Mouse (Mus musculus) lung, embryonic 14.5 days (tissue): ENCODE results near the gene Ranbp6. TPM values are rescaled to one million over a fixed set of nuclear protein-coding genes. Genes with fewer than 3 reads are reported as not detected.
A peak's percentile ranks its signal among the peaks of the same experiment; 100 is the strongest.

Source experiments
- ATAC-seq: fragments of 200-750 bp; cut with Nextera tagmentation; 2 replicates; pipeline ENCODE4 v1.8.0; 2017; ENCODE audit warnings: mild to moderate bottlenecking, moderate TSS enrichment, moderate library complexity; ENCODE audit not compliant: insufficient read depth
- DNase-seq: peaks from one replicate; pipeline ENCODE4 v3.0.0-alpha.2; 2015
- H3K27ac ChIP-seq: fragments of 300-500 bp; sonication (generic); 2 replicates; pipeline ENCODE4 v1.5.1; 2014; ENCODE audit warnings: low read depth, mild to moderate bottlenecking, moderate library complexity
- H3K27me3 ChIP-seq: fragments of 300-500 bp; sonication (generic); 2 replicates; pipeline ENCODE4 v1.6.1; 2014; ENCODE audit warnings: low read length, control low read depth; ENCODE audit not compliant: insufficient read depth
- H3K36me3 ChIP-seq: fragments of 300-500 bp; sonication (generic); 2 replicates; pipeline ENCODE4 v1.6.1; 2014; ENCODE audit warnings: control low read depth; ENCODE audit not compliant: insufficient read depth
- H3K4me1 ChIP-seq: fragments of 300-500 bp; sonication (generic); 2 replicates; pipeline ENCODE4 v1.6.1; 2014; ENCODE audit warnings: antibody characterized with exemption, control low read depth; ENCODE audit not compliant: insufficient read depth
- H3K4me2 ChIP-seq: fragments of 300-500 bp; sonication (generic); 2 replicates; pipeline ENCODE4 v1.6.1; 2014; ENCODE audit warnings: mild to moderate bottlenecking
- H3K4me3 ChIP-seq: fragments of 300-500 bp; sonication (generic); 2 replicates; pipeline ENCODE4 v1.5.1; 2014; ENCODE audit warnings: low read depth, low read length
- H3K9ac ChIP-seq: fragments of 300-500 bp; sonication (generic); 2 replicates; pipeline ENCODE4 v1.6.1; 2014
- H3K9me3 ChIP-seq: fragments of 300-500 bp; sonication (generic); 2 replicates; pipeline ENCODE4 v1.6.1; 2016; ENCODE audit warnings: low read depth, low read length, control low read depth
- CTCF ChIP-seq: IDR thresholded peaks from 2 replicates; pipeline ENCODE4 v1.5.1; 2016; ENCODE audit warnings: antibody characterized with exemption, low read depth
- WGBS: fragments of 180-500 bp; shearing (Covaris S2); extraction: QIAGEN DNeasy Blood & Tissue Kit; methylation state at CpG from one replicate; pipeline ENCODE4 v1.1.7; 2014; 5-methylcytosine and 5-hydroxymethylcytosine counted together
- polyA plus RNA-seq: library from polyadenylated mRNA; unstranded; fragments of >200 nt; fragmentation: Nextera tagmentation; extraction: Ambion mirVana; gene quantifications from 2 replicates; pipeline ENCODE4 v1.2.1, GENCODE M21; 2014

Ranbp6 gene
- polyA plus RNA-seq, 1 experiment from 2014 or later = 15.2 TPM

DNA sequence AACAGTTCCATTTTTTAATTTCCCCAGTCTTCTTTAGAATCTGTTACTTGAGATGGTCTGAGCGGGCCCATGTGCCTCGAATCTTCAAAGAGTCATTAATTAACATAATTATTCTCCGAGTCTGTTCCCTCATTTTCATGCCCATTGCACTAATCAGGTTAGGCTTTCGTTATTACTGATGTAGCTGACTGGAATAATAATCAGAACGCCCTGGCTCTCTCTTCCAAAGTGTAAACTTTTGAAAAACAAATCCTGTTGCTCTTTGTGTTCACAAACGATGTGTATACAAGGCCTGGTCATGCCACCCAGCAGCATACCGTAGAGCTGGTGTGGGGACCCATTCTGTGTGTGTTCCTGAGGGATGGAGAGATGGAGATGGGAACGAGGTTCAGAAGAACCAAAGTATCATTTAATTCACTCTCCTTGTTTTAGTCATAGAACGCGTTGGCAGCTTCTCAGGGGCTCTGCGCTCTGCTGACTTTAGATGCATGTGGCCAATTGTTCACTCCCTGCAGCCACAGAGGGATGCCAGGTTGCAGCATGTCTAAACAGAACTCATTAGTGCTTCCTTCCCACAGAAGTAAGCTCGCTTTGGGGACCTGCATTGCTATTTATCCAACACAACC, 31.4 kb upstream of the Ranbp6 start:
- 71% methylated on average over 12 of the region's 12 CpGs for WGBS

DNA sequence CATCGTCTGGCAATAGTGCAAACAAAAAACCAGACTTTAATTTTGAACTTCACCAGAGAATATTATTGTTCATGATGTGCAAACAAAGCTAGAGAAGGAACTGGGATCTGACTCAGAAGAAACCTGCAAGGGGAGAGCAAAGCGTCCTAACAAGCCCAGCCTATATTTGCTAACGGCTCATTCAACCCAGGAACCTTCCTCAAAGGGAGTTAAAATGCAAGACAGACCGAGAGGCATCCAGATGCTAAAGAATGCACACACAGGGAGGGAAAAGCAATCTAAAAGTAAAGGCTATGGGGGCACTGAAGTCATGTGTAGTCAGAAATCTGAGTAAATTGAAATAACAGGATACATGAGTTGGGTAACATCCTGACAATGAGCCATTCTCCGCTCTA, 30.9 kb upstream of the Ranbp6 start:
- peak; percentile 59 for DNase-seq
- no peak for TF ChIP-seq CTCF
- Histone ChIP-seq H3K9ac (no peak overlapping the region), H3K27me3 (no peaks in the 10 kb centered on the region), H3K4me3 (no peak overlapping the region), H3K4me2 (no peak overlapping the region), H3K4me1 (no peaks in the 10 kb centered on the region), H3K36me3 (no peaks in the 10 kb centered on the region), H3K9me3 (no peaks in the 10 kb centered on the region), H3K27ac (0 out of 2 replicates have a peak overlapping the region, but pooled peaks have one; percentile 1)
- ATAC-seq = no peak
- WGBS = 42% methylated on average over 5 of the region's 5 CpGs

More for the DNA sequence above, 31.4 kb upstream of the Ranbp6 start:
- no peaks in the 10 kb centered on the region for H3K9me3 ChIP-seq
- no peaks in the 10 kb centered on the region for H3K36me3 ChIP-seq
- TF ChIP-seq CTCF = no peak
- DNase-seq = no peak
- H3K27me3 ChIP-seq = no peaks in the 10 kb centered on the region
- H3K4me1 ChIP-seq = no peaks in the 10 kb centered on the region
- no peak overlapping the region for H3K27ac ChIP-seq
- H3K9ac ChIP-seq = no peak overlapping the region
- no peak overlapping the region for H3K4me2 ChIP-seq
- ATAC-seq = no peak
- H3K4me3 ChIP-seq = no peak overlapping the region

DNA sequence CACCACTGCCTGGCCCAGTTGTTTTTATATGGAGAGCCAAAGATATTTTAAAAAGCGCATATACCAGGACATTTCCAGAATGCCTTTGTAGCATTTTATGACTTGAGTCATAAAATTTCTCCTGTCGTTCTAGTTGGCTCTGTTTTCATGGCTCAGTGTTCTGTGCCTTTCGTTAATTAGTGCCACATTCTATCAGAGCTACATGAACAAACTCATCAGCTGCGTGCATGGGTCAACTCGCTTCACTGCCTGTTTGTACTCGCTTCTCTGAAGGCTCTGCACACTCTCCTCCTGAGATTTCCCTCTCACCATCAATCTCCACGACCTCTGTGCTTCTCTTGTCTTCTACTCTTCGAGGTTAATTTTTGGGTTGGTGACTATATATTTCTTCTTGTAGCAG, 30.2 kb upstream of the Ranbp6 start:
- Histone ChIP-seq H3K4me1 (no peaks in the 10 kb centered on the region), H3K9me3 (no peaks in the 10 kb centered on the region), H3K9ac (no peak overlapping the region), H3K4me2 (no peak overlapping the region), H3K36me3 (no peaks in the 10 kb centered on the region), H3K4me3 (no peak overlapping the region), H3K27ac (0 out of 2 replicates have a peak overlapping the region, but pooled peaks have one; percentile 1), H3K27me3 (no peaks in the 10 kb centered on the region)
- no peak for ATAC-seq
- 75% methylated on average over 8 of the region's 8 CpGs for WGBS
- no peak for TF ChIP-seq CTCF
- DNase-seq = no peak

DNA sequence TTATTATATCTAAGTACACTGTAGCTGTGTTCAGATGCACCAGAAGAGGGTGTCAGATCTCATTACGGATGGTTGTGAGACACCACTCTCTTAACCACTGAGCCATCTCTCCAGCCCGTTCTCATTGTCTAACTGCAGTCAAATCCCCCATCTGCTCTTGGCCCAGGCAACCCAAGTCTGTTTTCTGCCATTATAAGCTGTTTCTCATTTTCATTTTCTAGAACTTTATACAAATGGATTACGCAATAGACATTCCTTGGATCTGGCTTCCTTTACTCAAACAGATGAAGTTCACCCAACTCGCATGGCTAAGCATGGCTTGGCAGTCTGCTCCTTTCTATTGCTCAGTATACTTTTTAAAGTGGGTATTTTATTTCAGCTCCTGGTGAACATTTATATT, 27.9 kb upstream of the Ranbp6 start:
- WGBS = 72% methylated on average over 4 of the region's 4 CpGs
- no peak for ATAC-seq
- Histone ChIP-seq H3K4me2 (no peak overlapping the region), H3K4me1 (no peaks in the 10 kb centered on the region), H3K36me3 (no peaks in the 10 kb centered on the region), H3K27ac (no peak overlapping the region), H3K9me3 (no peaks in the 10 kb centered on the region), H3K9ac (no peak overlapping the region), H3K27me3 (no peaks in the 10 kb centered on the region), H3K4me3 (no peak overlapping the region)
- TF ChIP-seq CTCF = no peak
- peak; percentile 76 for DNase-seq

DNA sequence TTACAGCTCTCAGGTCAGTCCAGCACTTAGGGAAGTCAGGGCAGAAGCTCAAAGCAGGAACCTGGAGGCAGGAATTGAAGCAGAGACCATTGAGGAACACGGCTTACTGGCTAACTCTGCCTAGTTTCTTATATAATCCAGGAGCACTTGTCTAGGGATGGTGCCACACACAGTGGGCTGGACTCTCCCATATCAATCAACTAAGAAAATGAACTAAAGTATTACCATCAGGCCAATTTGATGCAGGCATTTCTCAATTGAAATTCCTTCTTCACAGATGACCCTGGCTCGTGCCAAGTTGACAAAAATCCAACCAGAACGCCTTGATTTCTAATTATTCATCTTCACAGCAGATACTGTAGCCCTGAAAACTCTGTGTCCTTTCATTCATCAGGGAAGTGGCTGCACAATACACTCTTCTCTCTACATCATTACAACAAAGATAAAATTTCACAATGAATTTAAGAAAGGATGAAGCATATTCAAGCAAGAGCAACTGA, 25.9 kb upstream of the Ranbp6 start:
- no peaks in the 10 kb centered on the region for H3K9me3 ChIP-seq
- WGBS = 62% methylated on average over 3 of the region's 3 CpGs
- ATAC-seq (no peak), DNase-seq (no peak)
- no peak overlapping the region for H3K9ac ChIP-seq
- no peaks in the 10 kb centered on the region for H3K36me3 ChIP-seq
- H3K27ac ChIP-seq = no peak overlapping the region
- no peak overlapping the region for H3K4me2 ChIP-seq
- H3K27me3 ChIP-seq = no peaks in the 10 kb centered on the region
- no peak overlapping the region for H3K4me3 ChIP-seq
- no peaks in the 10 kb centered on the region for H3K4me1 ChIP-seq
- TF ChIP-seq CTCF = no peak

DNA sequence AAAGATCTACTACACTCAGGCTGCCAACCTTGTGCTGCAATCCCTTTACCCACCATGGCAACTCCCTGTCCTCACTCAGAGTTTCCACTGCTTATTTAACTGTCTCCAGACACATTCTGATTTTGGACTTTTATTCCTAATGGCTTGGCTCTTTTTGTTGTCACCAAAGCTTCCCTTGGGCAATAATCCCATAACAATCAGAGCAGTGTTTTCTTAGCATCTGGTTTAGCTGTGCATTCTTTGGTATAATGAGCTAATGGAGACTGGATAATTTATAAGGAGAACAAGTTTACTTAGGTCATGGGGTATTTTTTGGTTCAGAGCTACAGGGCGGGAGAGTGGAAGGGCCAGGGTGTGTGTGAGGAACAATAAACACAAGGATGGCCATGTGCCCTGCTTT, 25.4 kb upstream of the Ranbp6 start:
- no peak overlapping the region for H3K4me2 ChIP-seq
- no peaks in the 10 kb centered on the region for H3K27me3 ChIP-seq
- DNase-seq (no peak), ATAC-seq (no peak)
- H3K4me1 ChIP-seq = no peaks in the 10 kb centered on the region
- H3K4me3 ChIP-seq = no peak overlapping the region
- no peak overlapping the region for H3K27ac ChIP-seq
- H3K9ac ChIP-seq = no peak overlapping the region
- WGBS = 88% methylated on average over 1 of the region's 1 CpGs
- no peaks in the 10 kb centered on the region for H3K9me3 ChIP-seq
- H3K36me3 ChIP-seq = no peaks in the 10 kb centered on the region
- no peak for TF ChIP-seq CTCF

DNA sequence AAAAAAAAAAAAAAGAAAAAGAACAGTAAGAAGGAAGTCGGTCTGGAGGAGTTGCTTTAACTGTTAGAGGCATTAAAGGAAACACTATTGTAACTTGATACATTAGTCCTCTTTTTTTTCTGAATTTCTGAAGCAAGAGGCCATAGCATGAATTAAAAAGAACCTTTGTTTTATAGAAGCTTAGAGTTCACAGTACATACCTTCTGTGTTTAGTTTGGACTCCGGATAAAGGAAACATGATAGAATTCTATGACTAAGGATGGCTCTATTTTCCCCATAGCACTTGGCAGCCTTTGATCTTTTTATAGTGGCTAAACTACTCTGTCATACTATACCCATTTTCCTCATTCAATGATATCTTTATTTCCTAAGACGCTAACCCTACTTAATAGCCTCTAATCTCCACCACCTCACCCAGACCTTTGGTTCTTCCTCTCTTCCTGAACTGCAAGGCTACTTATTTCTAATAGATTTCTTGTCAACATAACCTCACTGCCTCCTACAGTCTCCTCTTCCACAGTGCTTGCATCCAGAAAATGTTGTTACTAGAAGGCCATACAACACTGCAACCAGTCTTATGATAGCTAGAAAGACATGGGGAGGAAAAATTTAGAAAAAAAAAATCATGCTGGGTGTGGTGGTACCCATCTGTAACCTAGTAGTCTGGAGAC, 22.7 kb upstream of the Ranbp6 start:
- TF ChIP-seq CTCF = no peak
- 30% methylated on average over 3 of the region's 3 CpGs for WGBS
- H3K27ac ChIP-seq = no peak overlapping the region
- no peaks in the 10 kb centered on the region for H3K36me3 ChIP-seq
- ATAC-seq (peak; percentile 38; the same call in 1 of the 2 replicates), DNase-seq (peak; percentile 33)
- no peak overlapping the region for H3K9ac ChIP-seq
- H3K4me2 ChIP-seq = no peak overlapping the region
- H3K4me3 ChIP-seq = no peak overlapping the region
- H3K27me3 ChIP-seq = no peaks in the 10 kb centered on the region
- H3K9me3 ChIP-seq = no peaks in the 10 kb centered on the region
- H3K4me1 ChIP-seq = no peaks in the 10 kb centered on the region
